Mouse (Mus musculus): Measurements from ENCODE around the gene Adap2. TPM values are rescaled to one million over a fixed set of nuclear protein-coding genes. Genes with fewer than 3 reads are reported as not detected.

The Adap2 gene
- polyA plus RNA-seq, 1 experiment from 2014 or later, result 1.5 TPM

Other genes with a start within 250 kb of the Adap2 start
- 28.0 and 33.4 TPM in 2 replicates for gene Utp6, start 191.7 kb upstream of the Adap2 start, polyA plus RNA-seq (2015; fragmentation: Nextera tagmentation; extraction: Ambion mirVana)
- gene Suz12, start 161.0 kb upstream of the Adap2 start, polyA plus RNA-seq (2015; fragmentation: Nextera tagmentation; extraction: Ambion mirVana), result 14.2 and 15.1 TPM in 2 replicates
- gene Crlf3, start 73.1 kb upstream of the Adap2 start, polyA plus RNA-seq (2015; fragmentation: Nextera tagmentation; extraction: Ambion mirVana), result 29.2 and 37.4 TPM in 2 replicates
- gene Atad5, start 64.7 kb upstream of the Adap2 start, polyA plus RNA-seq (2015; fragmentation: Nextera tagmentation; extraction: Ambion mirVana), result 4.4 and 4.7 TPM in 2 replicates
- 27.6 and 29.2 TPM in 2 replicates for gene Tefm, start 11.9 kb upstream of the Adap2 start, polyA plus RNA-seq (2015; fragmentation: Nextera tagmentation; extraction: Ambion mirVana)
- gene Rnf135, start 29.7 kb downstream of the Adap2 start, polyA plus RNA-seq (2015; fragmentation: Nextera tagmentation; extraction: Ambion mirVana), result 11.5 and 13.0 TPM in 2 replicates
- 56.5 and 60.3 TPM in 2 replicates for gene Rhot1, start 54.9 kb downstream of the Adap2 start, polyA plus RNA-seq (2015; fragmentation: Nextera tagmentation; extraction: Ambion mirVana)
- 1.7 and 3.2 TPM in 2 replicates for gene Rhbdl3, start 146.8 kb downstream of the Adap2 start, polyA plus RNA-seq (2015; fragmentation: Nextera tagmentation; extraction: Ambion mirVana)
- gene 5730455P16Rik, start 223.9 kb downstream of the Adap2 start, polyA plus RNA-seq (2015; fragmentation: Nextera tagmentation; extraction: Ambion mirVana), result 15.7 and 17.4 TPM in 2 replicates
- gene Zfp207, start 229.2 kb downstream of the Adap2 start, polyA plus RNA-seq (2015; fragmentation: Nextera tagmentation; extraction: Ambion mirVana), result 127 and 139 TPM in 2 replicates